Mouse (Mus musculus): ENCODE data around the gene Prtn3. TPM values are rescaled to one million over a fixed set of nuclear protein-coding genes. Genes with fewer than 3 reads are reported as not detected.

Gene Prtn3
- polyA plus RNA-seq, 1 experiment: 0.22 TPM

DNA sequence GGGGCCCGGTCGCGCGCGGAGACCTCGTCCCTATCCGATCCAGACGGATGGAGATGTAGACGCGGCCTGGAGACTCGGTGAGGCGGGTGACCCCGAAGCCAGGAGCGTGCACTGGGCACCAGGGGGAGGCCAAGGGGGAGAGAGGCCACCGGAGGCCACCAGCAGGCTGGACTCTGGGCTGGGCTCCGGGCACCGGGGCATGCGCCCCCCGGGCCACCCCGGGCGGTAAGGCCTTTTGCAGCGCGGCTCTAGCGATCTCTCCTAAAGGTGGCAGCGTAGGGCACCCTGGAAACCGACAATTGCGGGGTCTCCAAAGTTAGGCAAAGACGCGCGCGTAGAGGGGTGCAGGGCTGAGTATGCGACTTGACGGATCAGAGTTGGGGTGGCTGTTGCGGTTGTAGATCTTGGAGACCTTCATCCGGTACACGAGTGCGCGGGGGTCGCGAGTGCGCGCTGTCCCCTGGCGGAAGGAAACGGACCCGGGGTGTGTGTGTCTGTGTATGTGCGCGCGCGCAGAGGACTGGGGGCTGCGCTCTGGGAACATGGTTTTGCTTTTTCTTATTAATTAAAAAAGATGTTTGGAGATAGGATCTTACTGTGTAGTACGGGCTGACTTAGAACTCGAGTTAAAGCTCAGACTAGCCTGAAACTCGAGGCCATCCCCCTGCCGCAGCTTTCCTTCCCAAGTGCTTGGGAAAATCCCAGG, 53.2 kb downstream of the Prtn3 start:
- peaks cover 5% of the 10 kb centered on the region for H3K36me3 ChIP-seq (ENCODE audit: control insufficient read depth, insufficient read depth)
- peak overlapping the region; percentile 12 for H3ac ChIP-seq (ENCODE audit: control insufficient read depth, insufficient read length)
- H3K4me2 ChIP-seq (ENCODE audit: low read depth): peak overlapping the region; percentile 99
- H3K27me3 ChIP-seq (ENCODE audit: control insufficient read depth, insufficient read depth, insufficient read length): no peaks in the 10 kb centered on the region
- H3K79me2 ChIP-seq (ENCODE audit: control insufficient read depth, insufficient read depth): peaks cover 4% of the 10 kb centered on the region
- peak overlapping the region; percentile 96 for H3K4me3 ChIP-seq
- TF ChIP-seq MYOD1 (IDR thresholded peaks at IDR 0.05; ENCODE audit: control insufficient read depth in 1 of 3, insufficient read length in 2 of 3, low read depth in 2 of 3) (peak in 1 of 3 experiments; percentile 9), MYOG (IDR thresholded peaks at IDR 0.05; ENCODE audit: control insufficient read depth in 1 of 3, insufficient read depth in 1 of 3, insufficient read length in 2 of 3, low read depth in 2 of 3) (no peak), SRF (IDR thresholded peaks at IDR 0.05; ENCODE audit: control insufficient read depth, insufficient read length, low read depth) (no peak), TCF3 (IDR thresholded peaks at IDR 0.05; ENCODE audit: insufficient read length, low read depth) (no peak)

DNA sequence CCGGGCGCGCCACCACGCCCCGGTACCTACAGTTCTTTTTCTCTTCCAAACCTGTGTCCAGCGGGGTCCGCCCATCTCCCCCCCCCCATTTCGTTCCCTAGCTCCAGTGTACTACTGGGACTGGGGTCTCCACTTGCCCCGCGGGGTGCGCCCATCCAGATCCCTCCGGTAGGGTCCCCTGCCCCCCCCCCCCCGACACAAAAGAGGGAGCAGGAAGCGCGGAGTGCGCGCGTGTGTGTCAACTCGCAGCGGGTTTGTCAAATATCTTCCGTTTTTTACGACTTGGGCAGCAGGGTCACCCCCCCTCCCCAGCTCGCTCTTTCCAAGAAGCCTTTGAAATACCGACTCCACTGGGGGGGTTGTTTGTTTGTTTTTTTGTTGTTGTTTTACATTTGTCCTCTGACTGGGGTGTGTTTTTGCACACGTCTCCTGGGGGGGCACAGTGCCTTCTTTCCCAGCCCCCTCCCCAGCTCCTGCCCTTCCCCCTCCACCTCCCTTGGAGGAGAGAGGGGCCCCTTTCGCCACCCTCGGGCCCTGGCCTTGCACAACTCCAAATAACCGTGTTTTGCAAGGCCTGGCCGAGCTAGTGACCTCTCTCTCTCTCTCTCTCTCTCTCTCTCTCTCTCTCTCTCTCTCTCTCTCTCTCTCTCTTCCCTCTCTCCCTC, 53.9 kb downstream of the Prtn3 start:
- Histone ChIP-seq H3K79me2 (ENCODE audit: control insufficient read depth, insufficient read depth) (peaks cover 4% of the 10 kb centered on the region), H3K4me2 (ENCODE audit: low read depth) (peak overlapping the region; percentile 99), H3K4me3 (peak overlapping the region; percentile 96), H3ac (ENCODE audit: control insufficient read depth, insufficient read length) (peak overlapping the region; percentile 12), H3K36me3 (ENCODE audit: control insufficient read depth, insufficient read depth) (peaks cover 5% of the 10 kb centered on the region), H3K27me3 (ENCODE audit: control insufficient read depth, insufficient read depth, insufficient read length) (no peaks in the 10 kb centered on the region)
- no peak for TF ChIP-seq POLR2A (IDR thresholded peaks at IDR 0.05; ENCODE audit: insufficient read length, low read depth)
- no peak for TF ChIP-seq CEBPB (IDR thresholded peaks at IDR 0.05; ENCODE audit: insufficient read depth, poor library complexity, severe bottlenecking)
- no peak for TF ChIP-seq TCF3 (IDR thresholded peaks at IDR 0.05; ENCODE audit: insufficient read length, low read depth)
- no peak for TF ChIP-seq USF1 (IDR thresholded peaks at IDR 0.05; ENCODE audit: low read depth)
- no peak for TF ChIP-seq MYOG (IDR thresholded peaks at IDR 0.05; ENCODE audit: control insufficient read depth in 1 of 3, insufficient read depth in 1 of 3, insufficient read length in 2 of 3, low read depth in 2 of 3)
- TF ChIP-seq TCF12 (IDR thresholded peaks at IDR 0.05; ENCODE audit: insufficient read depth, poor library complexity, severe bottlenecking): no peak
- no peak for TF ChIP-seq SRF (IDR thresholded peaks at IDR 0.05; ENCODE audit: control insufficient read depth, insufficient read length, low read depth)

DNA sequence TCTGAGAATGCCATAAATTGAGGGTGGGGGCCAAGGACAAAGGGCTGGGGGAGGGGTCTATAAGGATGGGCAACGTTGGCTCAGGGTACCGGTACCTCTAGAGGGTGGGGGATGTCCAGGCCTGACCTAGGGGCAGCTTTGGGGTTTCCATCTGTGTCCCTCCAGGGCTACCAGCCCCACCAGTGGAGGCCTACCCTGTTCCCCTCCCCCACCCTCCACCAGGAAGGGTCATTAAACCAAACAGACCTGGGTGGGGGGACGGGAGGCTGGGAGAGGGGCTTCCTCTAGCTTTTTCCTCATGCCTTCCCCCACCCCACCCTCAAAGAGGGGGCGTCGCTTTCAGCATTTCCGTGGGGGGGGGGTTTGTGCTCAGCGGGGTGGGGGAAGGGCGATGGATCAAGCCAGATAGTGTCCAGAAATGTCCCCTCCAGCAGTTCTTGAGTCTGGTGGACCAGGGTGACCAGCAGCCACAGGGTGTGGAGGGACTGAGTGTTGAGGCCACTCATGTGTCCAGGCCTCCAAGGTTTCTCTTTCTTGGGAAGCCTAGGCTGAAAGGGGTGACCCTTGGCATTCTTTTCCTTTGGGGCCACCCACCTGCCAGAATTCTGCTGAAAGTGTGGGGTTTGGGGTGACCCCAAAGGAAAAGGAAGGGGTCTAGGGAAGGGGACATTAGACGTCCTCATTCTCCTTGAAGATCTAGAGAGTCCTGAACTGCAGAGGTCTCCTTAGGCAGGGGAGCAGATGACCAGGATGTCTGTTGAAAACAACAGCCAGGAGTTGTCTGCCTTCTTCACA, 54.8 kb downstream of the Prtn3 start:
- Histone ChIP-seq H3K27me3 (ENCODE audit: control insufficient read depth, insufficient read depth, insufficient read length) (no peaks in the 10 kb centered on the region), H3ac (ENCODE audit: control insufficient read depth, insufficient read length) (no peak overlapping the region), H3K36me3 (ENCODE audit: control insufficient read depth, insufficient read depth) (peaks cover 5% of the 10 kb centered on the region), H3K4me2 (ENCODE audit: low read depth) (no peak overlapping the region), H3K4me3 (peak overlapping the region; percentile 96), H3K79me2 (ENCODE audit: control insufficient read depth, insufficient read depth) (peaks cover 4% of the 10 kb centered on the region)
- TF ChIP-seq CEBPB (IDR thresholded peaks at IDR 0.05; ENCODE audit: insufficient read depth, poor library complexity, severe bottlenecking) (no peak), MYOG (IDR thresholded peaks at IDR 0.05; ENCODE audit: control insufficient read depth in 1 of 3, insufficient read depth in 1 of 3, insufficient read length in 2 of 3, low read depth in 2 of 3) (no peak), MYOD1 (IDR thresholded peaks at IDR 0.05; ENCODE audit: control insufficient read depth in 1 of 3, insufficient read length in 2 of 3, low read depth in 2 of 3) (no peak), E2F4 (IDR thresholded peaks at IDR 0.05; ENCODE audit: insufficient read depth) (no peak), REST (IDR thresholded peaks at IDR 0.05; ENCODE audit: insufficient read depth, insufficient read length) (no peak), TCF12 (IDR thresholded peaks at IDR 0.05; ENCODE audit: insufficient read depth, poor library complexity, severe bottlenecking) (no peak), SRF (IDR thresholded peaks at IDR 0.05; ENCODE audit: control insufficient read depth, insufficient read length, low read depth) (no peak), POLR2A (IDR thresholded peaks at IDR 0.05; ENCODE audit: insufficient read length, low read depth) (no peak), POLR2AphosphoS2 (IDR thresholded peaks at IDR 0.05; ENCODE audit: insufficient read length, low read depth) (no peak), TCF3 (IDR thresholded peaks at IDR 0.05; ENCODE audit: insufficient read length, low read depth) (no peak), USF1 (IDR thresholded peaks at IDR 0.05; ENCODE audit: low read depth) (no peak), MAX (IDR thresholded peaks at IDR 0.05; ENCODE audit: low read depth) (no peak)

DNA sequence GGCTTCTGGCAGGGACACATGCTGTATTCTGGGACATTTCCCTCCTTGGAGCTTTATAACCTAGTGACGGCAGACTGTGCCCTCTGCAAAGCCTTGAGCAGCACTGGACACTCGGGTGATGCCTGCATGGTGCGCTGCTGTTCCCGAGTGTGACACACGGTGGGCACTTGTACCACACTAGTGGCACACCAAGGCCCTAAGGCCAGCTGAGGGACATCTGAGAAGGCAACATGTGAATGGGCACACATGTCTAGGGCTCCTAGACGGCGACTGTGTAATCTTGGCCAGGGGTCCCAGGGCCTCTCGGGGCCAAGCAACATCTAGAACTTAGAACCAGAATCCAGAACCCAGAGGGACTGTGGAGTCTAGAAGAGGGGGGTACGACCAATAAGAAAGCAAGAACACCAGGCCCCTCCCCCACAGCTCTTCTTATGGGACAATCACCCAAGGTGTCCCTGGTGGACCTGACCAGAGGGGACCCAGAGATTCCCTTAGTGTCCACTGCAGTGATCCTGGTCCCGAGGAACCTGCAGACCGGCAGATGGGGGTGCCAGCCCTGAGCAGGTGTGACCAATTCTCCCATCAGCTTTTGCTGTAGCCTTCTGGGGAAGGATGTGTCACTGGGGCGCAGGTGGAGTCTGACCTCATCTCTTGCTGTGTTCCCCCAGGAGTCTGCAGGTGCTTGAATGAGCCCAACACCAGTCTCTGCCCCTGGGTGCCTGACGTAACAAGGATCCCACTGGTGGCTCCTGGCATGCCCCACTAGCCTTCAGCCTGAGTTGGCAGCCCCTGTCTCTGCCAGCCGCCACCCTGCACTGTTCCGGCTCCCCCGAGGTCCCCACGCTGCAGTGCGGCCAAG, 55.9 kb downstream of the Prtn3 start:
- H3K27me3 ChIP-seq (ENCODE audit: control insufficient read depth, insufficient read depth, insufficient read length): no peaks in the 10 kb centered on the region
- H3K79me2 ChIP-seq (ENCODE audit: control insufficient read depth, insufficient read depth): peaks cover 4% of the 10 kb centered on the region
- no peak overlapping the region for H3K4me2 ChIP-seq (ENCODE audit: low read depth)
- TF ChIP-seq MAX (IDR thresholded peaks at IDR 0.05; ENCODE audit: low read depth): no peak
- TF ChIP-seq TCF12 (IDR thresholded peaks at IDR 0.05; ENCODE audit: insufficient read depth, poor library complexity, severe bottlenecking): no peak
- TF ChIP-seq CEBPB (IDR thresholded peaks at IDR 0.05; ENCODE audit: insufficient read depth, poor library complexity, severe bottlenecking): no peak
- no peak for TF ChIP-seq POLR2AphosphoS2 (IDR thresholded peaks at IDR 0.05; ENCODE audit: insufficient read length, low read depth)
- no peak for TF ChIP-seq E2F4 (IDR thresholded peaks at IDR 0.05; ENCODE audit: insufficient read depth)
- no peak overlapping the region for H3ac ChIP-seq (ENCODE audit: control insufficient read depth, insufficient read length)
- peaks cover 5% of the 10 kb centered on the region for H3K36me3 ChIP-seq (ENCODE audit: control insufficient read depth, insufficient read depth)
- no peak overlapping the region for H3K4me3 ChIP-seq

Data from myocyte (in vitro differentiated cells).